Mouse (Mus musculus) B cell, adult 2 months (primary cell): ENCODE results near the gene Grin3b.

ENCODE experiments used
- DNase-seq, 2 experiments: peaks; one replicate each; pipeline ENCODE4 v3.0.0; 2022

The Grin3b gene

DNA sequence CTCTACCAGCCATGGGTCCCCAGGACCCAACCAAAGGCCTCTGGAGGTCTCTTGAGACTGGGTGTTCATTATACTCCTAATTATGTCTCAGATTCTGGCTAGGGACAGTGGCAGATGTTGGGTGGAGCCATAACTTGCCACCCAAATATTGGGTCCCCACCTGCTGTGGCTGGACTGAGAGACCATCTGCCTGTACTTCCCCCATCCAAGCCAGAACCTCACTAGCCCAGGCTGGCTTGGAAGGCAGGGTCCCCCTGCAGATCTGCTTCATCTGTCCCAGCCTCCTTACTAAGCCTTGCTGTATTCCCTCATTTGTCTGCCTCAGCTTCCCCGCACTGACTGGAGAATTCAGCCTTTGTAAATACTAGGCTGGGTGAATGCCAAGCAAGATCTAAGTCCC is 2.3 kb upstream of the Grin3b start:
- DNase-seq: no peak

DNA sequence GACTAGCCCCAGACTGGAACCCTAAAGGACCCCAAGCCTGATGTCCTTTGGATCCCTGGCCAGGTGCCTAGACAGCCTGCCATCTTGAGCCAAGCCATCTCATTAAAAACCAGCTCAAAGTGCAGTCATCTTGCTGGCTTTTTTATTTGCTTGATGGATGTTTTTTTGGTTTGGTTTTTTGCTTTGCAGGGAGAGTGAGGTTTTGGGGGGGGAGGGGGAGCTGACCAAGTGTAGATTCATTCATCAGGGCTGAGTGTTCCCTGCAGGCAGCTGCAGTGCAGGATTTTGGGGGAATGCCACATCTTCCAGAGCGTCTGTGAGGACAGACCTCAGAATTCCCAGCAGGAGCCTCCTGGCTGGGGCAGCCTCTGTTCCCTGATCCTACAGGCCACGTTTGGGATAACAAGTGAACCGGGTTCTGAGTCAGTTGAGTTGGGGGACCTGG is 1.4 kb upstream of the Grin3b start:
- DNase-seq: no peak

DNA sequence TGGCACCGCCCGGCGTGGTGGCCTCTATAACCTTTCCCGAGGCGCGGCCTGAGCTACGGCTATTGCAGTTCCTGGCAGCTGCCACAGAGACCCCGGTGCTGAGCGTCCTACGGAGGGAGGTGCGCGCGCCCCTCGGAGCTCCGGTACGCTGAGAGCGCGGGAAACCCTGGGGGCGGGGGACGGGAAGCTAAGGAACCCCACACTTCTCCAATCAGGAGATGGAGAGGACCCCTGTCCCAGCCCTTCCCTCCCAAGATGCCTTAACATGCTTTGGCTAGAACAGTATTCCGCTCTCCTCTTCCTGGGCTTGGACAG is 625 bp downstream of the Grin3b start:
- no peak for DNase-seq

DNA sequence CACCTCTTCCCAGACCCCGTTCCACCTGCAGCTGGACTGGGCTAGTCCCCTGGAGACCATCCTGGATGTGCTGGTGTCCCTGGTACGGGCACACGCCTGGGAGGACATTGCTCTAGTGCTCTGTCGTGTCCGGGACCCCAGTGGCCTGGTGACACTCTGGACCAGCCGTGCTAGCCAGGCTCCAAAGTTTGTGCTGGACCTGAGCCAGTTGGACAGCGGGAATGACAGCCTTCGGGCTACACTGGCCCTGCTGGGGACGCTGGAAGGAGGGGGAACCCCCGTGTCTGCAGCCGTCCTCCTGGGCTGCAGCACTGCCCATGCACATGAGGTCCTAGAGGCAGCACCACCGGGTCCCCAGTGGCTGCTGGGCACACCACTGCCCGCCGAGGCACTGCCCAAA is 2.3 kb downstream of the Grin3b start:
- no peak for DNase-seq

DNA sequence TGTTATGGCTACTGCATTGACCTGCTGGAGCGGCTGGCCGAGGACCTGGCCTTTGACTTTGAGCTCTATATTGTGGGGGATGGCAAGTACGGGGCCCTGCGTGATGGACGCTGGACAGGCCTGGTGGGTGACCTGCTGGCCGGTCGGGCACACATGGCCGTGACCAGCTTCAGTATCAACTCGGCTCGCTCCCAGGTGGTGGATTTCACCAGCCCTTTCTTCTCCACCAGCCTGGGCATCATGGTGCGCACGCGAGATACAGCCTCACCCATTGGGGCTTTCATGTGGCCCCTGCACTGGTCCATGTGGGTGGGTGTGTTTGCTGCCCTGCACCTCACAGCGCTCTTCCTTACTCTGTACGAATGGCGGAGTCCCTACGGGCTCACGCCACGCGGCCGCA is 3.6 kb downstream of the Grin3b start:
- DNase-seq: no peak

DNA sequence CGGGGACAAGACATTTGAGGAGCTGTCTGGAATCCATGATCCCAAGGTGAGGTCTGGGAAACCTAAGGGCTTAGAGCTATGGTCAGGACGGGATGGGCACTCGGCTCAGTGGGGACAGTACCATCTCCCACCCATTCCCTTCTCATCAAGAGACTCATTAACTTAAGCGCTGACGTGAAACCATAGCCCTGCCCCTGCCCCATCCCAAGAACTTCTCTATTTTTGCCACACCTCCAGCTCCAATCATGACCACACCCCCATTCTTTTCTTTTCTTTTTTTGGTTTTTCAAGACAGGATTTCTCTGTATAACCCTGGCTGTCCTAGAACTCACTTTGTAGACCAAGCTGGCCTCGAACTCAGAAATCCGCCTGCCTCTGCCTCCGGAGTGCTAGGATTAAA is 4.2 kb downstream of the Grin3b start:
- no peak for DNase-seq

DNA sequence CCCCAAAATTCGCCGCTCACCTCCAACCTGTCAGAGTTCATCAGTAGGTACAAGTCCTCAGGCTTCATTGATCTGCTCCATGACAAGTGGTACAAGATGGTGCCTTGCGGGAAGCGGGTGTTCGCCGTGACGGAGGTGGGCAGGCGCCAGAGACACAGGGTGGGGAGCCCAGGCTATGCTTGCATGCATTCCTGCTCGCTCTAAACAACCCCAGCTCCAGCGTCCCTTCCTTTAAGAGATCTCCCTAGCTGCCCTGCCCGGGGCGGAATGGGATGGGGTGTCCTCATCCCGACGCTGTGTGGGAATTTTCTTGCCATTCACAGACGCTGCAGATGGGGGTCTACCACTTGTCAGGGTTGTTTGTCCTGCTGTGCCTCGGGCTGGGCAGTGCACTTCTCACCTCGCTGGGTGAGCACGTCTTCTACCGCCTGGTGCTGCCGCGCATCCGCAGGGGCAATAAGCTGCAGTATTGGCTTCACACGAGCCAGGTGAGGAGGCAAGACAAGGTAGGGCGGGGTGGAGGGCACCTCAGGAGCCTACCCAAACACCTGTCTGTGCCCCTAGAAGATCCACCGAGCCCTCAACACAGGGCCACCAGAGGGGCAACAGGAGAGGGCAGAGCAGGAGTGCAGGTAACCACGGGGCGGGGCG is 5.7 kb downstream of the Grin3b start:
- DNase-seq: no peak

DNA sequence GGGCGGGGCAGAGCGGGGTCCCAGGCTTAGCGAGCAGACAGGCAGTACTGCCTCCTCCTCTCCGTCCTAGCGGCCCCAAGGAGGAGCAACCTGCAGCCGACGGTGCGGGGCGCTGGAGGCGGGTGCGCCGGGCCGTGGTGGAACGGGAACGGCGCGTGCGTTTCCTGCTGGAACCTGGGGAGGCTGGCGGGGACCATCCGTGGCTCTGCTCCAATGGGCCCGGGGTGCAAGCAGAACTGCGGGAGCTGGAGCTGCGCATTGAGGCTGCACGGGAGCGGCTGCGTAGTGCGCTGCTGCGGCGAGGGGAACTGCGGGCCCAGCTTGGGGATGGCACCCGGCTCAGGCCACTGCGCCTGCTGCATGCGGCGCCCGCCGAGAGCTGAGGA is 6.2 kb downstream of the Grin3b start:
- DNase-seq: no peak

DNA sequence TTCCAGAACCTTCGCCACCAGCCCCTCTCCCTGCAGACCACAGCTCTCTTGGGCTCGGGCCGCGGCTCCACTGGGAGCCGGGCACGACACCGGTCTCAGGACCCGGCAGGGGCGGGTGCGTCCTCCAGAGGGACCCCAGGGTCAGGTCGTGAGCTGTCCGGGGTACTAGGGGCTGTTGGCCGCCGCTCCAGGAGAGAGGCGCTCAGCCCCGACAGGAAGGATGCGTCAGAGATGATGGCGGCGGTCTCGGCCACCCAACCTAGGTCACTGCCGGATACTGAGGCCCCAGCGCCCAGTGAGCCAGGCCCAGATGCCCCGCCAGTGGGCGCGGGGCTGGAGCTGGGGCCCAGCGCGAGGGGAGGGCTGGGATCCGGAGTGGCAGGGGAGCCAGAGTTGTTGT is 6.8 kb downstream of the Grin3b start:
- no peak for DNase-seq

DNA sequence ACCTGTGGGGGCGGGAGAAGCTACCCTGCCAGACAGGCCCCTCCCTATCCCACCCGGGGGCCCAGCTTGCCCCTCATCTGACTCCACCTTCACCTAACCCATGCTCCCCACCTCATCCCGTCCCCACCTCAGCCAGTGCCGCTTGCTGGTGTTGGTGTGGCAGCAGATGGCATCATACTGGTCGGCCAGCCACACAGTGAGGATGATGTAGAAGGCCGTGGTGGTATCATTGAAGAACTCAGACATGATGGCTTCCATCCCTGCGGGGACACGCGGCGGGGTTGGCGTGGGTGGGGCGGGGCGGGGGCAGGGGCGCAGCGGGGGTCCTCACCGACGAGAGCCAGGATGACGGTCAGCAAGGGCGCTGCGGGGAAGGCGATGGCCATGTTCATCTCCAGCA is 7.5 kb downstream of the Grin3b start:
- no peak for DNase-seq

DNA sequence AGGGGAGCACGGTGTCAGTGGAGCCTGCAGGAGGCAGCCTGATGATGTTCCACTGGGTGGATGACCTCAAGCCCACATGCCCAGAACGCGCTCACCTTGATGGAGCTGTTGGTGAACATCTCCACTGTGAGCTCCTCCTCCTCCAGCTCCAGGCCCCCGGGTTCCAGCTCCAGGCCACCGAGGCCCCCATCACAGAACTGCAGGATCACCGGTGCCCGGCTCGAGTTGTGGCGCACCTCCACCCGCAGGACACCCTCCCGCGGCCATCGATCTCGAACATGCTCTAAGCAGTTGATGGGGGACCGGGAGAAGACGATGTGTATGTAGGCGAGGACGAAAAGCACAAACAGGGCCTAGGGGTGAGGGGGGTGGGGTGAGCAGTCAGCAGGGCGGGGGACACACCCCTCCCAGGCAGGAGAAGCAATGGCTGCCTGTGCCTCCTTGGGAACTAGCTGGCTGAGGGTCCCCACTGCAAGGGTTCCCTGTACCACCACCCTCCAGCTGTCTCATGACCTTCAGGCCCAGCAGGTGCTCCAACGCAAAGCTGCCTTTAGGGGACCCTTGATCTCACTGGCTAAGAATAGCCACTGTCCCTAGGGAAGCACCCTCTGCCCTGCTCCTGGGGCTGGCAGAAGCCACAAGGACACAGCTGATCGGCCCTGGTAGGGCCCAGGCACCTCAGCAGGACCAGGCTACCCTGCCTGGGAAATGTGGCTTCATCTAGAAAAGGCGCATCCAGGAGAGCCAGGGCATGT is 9.1 kb downstream of the Grin3b start:
- no peak for DNase-seq

DNA sequence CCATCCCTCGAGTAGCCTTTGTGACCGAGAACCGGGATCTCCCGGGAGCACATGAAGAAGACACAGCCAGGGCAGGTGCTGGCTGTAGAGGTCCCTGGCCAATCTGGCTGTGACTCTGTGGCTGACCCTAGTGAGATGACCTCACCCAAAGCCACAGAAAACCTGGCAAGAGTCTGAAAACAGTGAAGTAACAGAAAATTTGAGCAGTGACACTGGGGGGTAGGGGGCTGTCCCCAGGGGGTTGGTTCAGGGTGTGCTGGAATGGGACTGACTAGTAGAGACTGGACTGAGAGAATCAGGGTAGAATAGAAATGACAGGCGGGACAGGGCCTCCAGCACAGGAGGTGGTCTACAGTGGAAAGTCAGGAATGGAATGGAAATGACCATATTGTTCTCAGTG is 12.7 kb downstream of the Grin3b start:
- DNase-seq: peak in 1 of 2 experiments; percentile 8

DNA sequence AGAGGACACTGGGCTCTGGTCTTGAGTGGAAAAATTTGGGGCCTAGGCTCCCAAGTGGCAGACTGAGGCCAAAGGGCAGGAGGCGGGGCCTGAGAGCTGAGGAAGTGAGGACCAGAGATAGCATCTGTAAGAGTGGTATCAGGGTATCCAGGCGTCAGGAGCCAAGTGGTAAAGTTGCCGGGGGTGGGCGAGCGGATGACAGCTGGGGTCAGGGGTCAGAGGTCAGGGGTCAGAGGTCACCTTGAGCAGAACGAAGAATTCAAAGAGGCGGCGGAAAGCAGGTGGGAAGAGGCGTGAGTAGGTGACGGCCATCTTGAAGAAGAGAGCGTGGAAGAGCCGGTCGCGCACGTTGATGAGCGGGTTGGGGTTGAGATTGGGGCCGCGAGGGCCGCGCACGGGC is 13.2 kb downstream of the Grin3b start:
- peak; percentile 79 to 81 for DNase-seq

DNA sequence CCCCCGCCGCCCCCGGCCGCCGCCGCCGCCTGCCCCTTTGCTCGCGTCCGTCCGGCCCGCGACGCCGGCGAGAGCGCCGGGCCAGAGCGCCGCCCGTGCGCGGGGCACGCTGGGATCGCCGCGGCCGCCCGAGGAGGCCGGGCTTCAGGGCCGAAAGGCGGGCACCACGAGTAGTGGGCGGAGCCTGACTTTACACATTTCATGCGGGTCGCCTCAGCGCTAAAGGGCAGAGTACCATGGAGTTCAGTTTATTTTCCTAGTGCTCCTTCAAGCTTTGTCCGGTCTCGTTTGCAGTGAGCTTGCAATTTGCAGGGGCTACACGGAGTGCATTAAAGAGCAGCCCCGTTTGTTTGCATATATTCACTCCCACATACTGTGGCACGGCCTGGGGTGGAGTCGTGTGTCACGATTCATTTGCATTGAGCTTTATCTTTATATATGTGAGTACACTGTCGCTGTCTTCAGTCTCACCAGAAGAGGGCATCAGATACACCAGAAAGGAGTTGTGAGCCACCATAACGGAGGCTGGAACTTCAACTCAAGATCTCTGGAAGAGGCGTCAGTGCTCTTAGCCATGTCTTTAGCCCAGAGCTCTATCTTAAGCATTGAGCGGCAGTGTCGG is 13.8 kb downstream of the Grin3b start, which contains the start of gene Tmem259:
Gene Tmem259, minus strand, starts transcription at position 136 of the 622 bp plus-strand sequence.
- peak; percentile 89 to 91 for DNase-seq

DNA sequence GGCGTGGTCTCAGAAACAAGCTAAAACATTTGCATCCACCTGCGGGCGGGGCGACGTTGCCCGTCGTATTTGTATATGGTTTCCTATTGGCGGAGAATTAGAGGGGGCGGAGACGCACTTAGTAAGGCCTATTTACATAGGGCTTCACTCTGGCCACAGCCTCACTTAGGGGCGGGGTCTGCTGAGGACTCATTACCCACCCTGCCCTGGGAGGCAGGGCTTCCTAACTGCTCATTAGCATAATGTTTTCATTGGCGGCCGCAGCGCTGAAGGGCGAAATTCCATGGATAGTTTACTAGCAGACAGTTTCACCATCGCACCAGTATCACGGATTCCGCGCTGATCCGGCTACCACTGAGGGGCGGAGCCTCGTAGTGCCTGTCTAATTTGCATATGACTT is 14.4 kb downstream of the Grin3b start:
- DNase-seq: peak; percentile 94 to 96

DNA sequence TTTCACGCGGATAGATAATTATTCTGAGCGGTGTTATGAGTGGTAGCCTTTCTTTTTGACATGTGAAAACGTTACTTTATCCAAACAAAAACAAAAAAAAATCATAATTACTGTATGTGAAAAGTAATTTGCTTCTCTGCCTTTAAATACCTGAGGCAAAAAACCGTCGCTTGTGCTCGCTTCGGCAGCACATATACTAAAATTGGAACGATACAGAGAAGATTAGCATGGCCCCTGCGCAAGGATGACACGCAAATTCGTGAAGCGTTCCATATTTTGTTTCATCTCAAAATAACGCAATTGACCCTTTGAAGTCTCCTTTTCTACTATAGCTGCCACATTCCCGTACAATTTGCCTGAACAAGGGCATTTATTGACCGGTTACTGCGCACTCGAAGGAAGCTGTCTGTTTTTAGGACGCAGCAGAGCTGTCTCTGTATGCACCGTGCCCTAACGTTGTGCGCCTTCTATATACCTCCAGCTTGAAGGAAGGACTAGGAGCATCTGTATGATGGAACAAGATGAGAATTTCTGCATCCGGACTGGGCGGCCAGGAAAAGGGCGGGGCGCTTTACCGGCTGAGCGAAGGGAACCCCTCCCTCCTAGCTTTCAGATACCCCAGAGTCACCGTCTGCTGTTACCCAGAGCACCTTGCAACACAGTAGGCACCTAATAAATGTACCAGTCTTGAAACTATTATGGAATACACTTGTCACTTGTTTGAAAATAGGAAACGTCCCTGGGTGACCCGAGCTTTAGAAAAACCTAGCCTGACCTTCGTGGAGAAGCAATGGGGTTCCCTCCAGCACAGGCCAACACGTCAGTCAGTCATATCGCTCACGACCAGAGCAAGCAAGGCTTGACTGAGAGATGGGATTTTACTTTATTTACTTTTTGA is 15.1 kb downstream of the Grin3b start:
- DNase-seq: peak; percentile 72 to 76

DNA sequence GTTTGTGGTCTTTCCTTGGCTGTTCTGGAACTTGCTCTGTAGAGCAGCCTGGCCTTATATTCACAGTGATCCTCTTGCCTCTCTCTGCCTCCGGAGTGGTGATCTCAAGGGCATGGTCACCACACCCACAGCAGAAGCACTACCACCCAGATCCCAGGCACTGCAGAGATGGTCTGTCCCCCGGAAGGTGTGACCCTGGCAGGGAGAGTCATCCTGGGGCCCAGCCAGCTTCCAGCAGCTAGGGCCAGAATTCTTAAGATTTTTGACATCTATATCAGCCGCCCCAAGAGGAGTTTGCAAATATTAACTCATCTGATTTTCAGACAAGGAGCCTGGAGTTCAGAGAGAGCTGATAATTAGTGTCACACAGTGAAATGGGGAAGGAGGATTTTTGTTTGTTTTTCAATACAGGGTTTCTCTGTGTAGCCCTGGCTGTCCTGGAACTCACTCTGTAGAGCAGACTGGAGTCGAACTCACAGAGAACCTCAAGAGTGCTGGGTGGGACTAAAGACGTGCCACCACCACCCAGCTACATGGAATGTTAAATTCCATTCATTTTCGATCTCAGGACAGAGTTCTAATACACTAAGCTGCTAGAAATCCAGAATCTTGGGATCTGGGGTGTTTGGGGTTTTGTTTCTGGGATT is 15.8 kb downstream of the Grin3b start:
- DNase-seq: peak; percentile 40 to 47

DNA sequence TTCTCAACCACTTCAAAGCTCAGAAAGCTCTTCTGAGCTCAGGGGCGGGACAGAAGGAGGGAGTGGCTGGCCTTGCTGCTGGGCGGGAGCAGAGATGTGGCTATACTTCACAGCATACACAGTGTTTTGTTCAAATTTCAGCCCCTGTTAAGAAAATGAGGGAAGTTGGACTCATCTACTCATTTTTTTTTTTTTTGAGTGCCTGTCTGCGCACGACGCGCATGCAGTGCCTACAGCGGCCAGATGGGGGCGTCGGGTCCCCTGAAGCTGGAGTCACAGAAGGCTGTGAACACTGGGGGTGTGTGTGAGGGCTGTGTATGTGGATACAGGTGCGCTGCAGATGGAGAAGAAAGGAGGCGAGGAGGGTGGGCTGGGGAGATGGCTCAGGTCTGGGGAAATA is 16.4 kb downstream of the Grin3b start:
- peak; percentile 98 to 99 for DNase-seq

DNA sequence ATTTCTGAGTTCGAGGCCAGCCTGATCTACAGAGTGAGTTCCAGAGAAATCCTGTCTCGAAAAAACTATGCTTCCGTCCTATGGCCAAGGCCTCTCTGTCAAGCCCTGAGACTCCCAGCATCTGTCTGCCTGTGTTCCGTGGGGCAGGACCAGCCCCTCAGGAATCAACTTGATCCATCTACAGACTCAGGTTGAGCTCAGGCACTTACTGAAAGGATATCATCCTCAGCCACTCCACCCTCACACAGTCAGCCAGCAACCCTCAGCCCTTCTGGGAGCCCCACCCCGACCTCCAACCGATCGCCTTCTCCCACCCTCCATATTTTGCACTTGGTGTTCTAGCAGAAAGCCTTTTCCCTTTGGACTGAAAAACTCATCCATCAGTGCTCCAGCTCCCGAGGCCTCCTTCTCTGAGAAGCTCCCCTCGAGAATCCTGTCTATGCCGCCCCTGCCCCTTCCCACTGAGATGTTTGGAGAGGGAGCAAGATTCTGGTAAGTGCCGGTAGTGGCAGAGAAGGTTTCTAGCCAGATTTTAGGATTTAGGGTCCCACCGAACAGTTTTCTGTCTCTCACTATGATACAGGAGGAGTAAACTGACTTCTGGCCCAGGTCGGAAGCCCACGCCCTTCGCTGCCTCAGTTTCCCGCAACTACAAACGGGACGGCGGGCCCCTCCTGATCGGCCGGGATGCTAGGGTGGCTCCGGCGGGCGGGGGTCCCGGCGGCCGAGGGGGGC is 17.4 kb downstream of the Grin3b start:
- DNase-seq: peak in 1 of 2 experiments; percentile 12

DNA sequence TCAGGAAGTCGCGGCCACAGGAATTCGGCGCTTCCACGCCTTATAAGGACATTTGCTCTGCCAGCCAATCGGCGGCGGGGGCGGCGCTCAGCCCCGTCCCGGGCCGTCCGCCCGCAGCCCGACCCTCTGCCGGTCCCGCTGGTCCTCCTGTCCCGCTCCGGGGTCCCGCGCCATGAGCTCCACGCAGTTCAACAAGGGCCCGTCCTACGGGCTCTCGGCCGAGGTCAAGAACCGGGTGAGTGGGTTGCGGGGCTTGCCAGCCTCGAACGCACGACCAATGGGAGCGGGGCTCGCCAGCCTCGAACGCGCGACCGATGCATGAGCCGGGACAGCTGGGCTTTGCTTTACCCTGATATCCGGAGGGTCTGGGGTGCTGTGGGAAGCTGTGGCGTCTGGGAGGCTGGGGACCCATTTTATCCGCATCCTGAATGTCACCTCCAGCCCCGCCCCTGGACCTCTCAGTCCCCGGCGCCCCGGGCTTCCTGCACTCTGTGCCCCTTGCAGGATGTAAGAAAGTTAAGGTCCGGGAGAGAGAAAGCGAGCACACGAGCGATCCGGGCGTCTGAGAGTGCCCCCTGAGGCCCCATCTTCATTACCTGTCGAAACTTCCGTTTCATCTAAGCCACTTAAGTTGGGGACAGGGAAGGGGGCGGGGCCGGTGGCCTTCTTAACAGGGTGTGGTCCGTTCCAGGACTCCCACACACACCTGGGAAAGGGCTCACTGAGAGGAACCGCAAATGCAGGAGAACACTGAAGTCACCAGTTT is 18.2 kb downstream of the Grin3b start, which contains the start of gene Cnn2:
Gene Cnn2, plus strand, starts transcription at position 79 of the 766 bp plus-strand sequence.
- peak; percentile 64 to 68 for DNase-seq

DNA sequence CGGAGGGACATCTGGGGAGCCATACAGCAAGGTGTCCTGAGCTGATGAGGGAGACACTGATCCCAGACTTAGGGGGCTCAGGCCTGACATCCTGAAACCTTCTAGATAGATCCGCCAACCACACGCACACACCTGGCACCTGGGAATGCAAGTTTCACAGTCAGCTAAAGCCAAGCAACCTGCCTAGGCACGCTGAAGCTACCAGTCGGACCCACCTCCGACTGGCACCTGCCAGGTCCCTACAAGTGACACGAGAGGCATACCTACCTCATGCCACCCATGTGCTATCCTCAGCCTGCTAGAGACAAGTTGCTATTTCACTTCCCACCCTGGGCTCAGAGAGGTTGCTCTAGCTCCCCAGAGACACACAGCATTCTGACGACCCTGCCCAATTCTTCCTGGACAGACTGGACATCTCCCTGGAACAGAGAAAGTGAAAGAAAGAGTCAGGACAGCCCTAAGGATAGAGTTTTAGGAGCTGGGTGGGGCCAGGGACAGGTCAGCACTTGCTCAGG is 18.8 kb downstream of the Grin3b start:
- no peak for DNase-seq
